Mouse (Mus musculus) ES-E14 (cell line): Measurements from ENCODE around the gene Foxn4.

ENCODE experiments used
- HCFC1 ChIP-seq: IDR thresholded peaks from 2 replicates; pipeline ENCODE4 v1.6.1; 2012; ENCODE audit warnings: low read length, inconsistent platforms, borderline replicate concordance; ENCODE audit not compliant: insufficient read depth
- MAFK ChIP-seq: IDR thresholded peaks from 2 replicates; pipeline ENCODE4 v1.6.1; 2014; ENCODE audit warnings: mild to moderate bottlenecking, low read depth, low read length, inconsistent platforms; ENCODE audit not compliant: insufficient read depth
- ZC3H11A ChIP-seq: IDR thresholded peaks from 2 replicates; pipeline ENCODE4 v1.6.1; 2012; ENCODE audit warnings: low read depth, mild to moderate bottlenecking, inconsistent platforms, low read length, borderline replicate concordance
- ZNF384 ChIP-seq: IDR thresholded peaks from 2 replicates; pipeline ENCODE4 v1.6.1; 2012; ENCODE audit warnings: low read depth, low read length, inconsistent platforms

- TF ChIP-seq HCFC1 (no peak), MAFK (no peak), ZC3H11A (no peak), ZNF384 (no peak)
Measured at GRCm38 (mm10) chr5:114239737-114240136, 33.9 kb downstream of the Foxn4 start.
